In genomic region chr3:106170522-106171053, GRCm38 (mm10) we compare ENCODE assay signal across 18 mouse cellular contexts. TPM values are rescaled to one million over a fixed set of nuclear protein-coding genes. Genes with fewer than 3 reads are reported as not detected.
DNase-seq lines count a peak whose midpoint lies in the region; TF ChIP-seq lines count a peak whose summit lies in the region.
"Had no signal": no experiment of that assay in that cellular context is flagged by ENCODE, and none has a peak within 500 bp of the region (broad histone marks: within the 10 kb centered on the region; RNA-seq: fewer than 3 reads in every experiment).

No protein-coding gene starts in this region.

- H3K9ac ChIP-seq in liver, adult 2 months (ENCODE audit: low read depth, low read length) = no peak overlapping the region
- H3K9ac ChIP-seq: embryonic facial prominence, embryonic 13.5 days; limb, embryonic 13.5 days; midbrain, embryonic 13.5 days; neural tube, embryonic 13.5 days had no signal

- TF ChIP-seq POLR2A in liver, adult 2 months (IDR thresholded peaks at IDR 0.05; ENCODE audit: extremely low read depth, insufficient read depth, low read length) = no peak
- TF ChIP-seq POLR2A in brain, embryonic 14.5 days (IDR thresholded peaks at IDR 0.05; ENCODE audit: borderline replicate concordance, extremely low read depth, insufficient read depth, insufficient read length, poor library complexity, severe bottlenecking) = no peak

- no peak overlapping the region for H3K4me3 ChIP-seq in liver, adult 2 months (ENCODE audit: insufficient read depth, low read depth, low read length)
- H3K4me3 ChIP-seq: embryonic facial prominence, embryonic 13.5 days; limb, embryonic 13.5 days; midbrain, embryonic 13.5 days; neural tube, embryonic 13.5 days had no signal

- H3K27me3 ChIP-seq in liver, adult 2 months (ENCODE audit: control insufficient read depth, insufficient read depth, low read length) = no peaks in the 10 kb centered on the region
- H3K27me3 ChIP-seq: embryonic facial prominence, embryonic 13.5 days; limb, embryonic 13.5 days; midbrain, embryonic 13.5 days; neural tube, embryonic 13.5 days had no signal

- WGBS in liver, adult 2 months = 42% methylated on average over 1 of the region's 1 CpGs

- H3K36me3 ChIP-seq in liver, adult 2 months (ENCODE audit: control insufficient read depth, insufficient read depth, low read length) = no peaks in the 10 kb centered on the region
- H3K36me3 ChIP-seq: embryonic facial prominence, embryonic 13.5 days; G1E; limb, embryonic 13.5 days; midbrain, embryonic 13.5 days; neural tube, embryonic 13.5 days had no signal

- DNase-seq in embryo, embryonic 10.5 days (ENCODE audit: low spot score) = peak; percentile 19
- no peak for DNase-seq in embryo, embryonic 9.5 days (ENCODE audit: extremely low spot score)
- peak; percentile 40 for DNase-seq in liver, adult 2 months (ENCODE audit: extremely low read depth, low read depth, low spot score)
- no peak for DNase-seq in liver
- peak; percentile 56 for DNase-seq in brain, embryonic 14.5 days (ENCODE audit: low read depth)
- peak; percentile 15 for DNase-seq in lung, postnatal 10 days
- no peak for DNase-seq in left cerebral cortex, adult 18-20 months (ENCODE audit: low spot score in 2 of 2)
- no peak for DNase-seq in kidney, postnatal 25 days
- DNase-seq: B cell, adult 2 months; right cerebral cortex, adult 18-20 months; thymus, postnatal 36 days had no signal

- no peaks in the 10 kb centered on the region for H3K4me1 ChIP-seq in liver, adult 2 months (ENCODE audit: control insufficient read depth, insufficient read depth, low read length)
- H3K4me1 ChIP-seq: embryonic facial prominence, embryonic 13.5 days; limb, embryonic 13.5 days; midbrain, embryonic 13.5 days; neural tube, embryonic 13.5 days had no signal

- H3K79me2 ChIP-seq in liver, adult 2 months (ENCODE audit: control insufficient read depth, insufficient read depth, low read length) = no peaks in the 10 kb centered on the region

- H3K27ac ChIP-seq in liver, adult 2 months (replicated peaks; ENCODE audit: insufficient read depth, low read depth, low read length) = no peak overlapping the region
- H3K27ac ChIP-seq: embryonic facial prominence, embryonic 13.5 days; kidney, postnatal 0 days; limb, embryonic 13.5 days; midbrain, embryonic 13.5 days; neural tube, embryonic 13.5 days had no signal

- TF ChIP-seq CTCF in liver, adult 2 months (IDR thresholded peaks at IDR 0.05; ENCODE audit: low read depth, low read length) = no peak
- TF ChIP-seq CTCF in brain, embryonic 14.5 days (IDR thresholded peaks at IDR 0.05; ENCODE audit: borderline replicate concordance, extremely low read depth, insufficient read depth, insufficient read length) = no peak

RNA-seq across cellular contexts. Expression of gene Chil3, which starts 3.2 kb away (rescaled TPM):
- total RNA-seq in liver, adult 2 months (2014; rRNA removed) = 0.18 and 0.20 TPM in 2 replicates
- 0.05 and 0.09 TPM in 2 replicates for polyA plus RNA-seq in liver, adult 2 months (2012; rRNA removed)
- polyA plus RNA-seq in brain, embryonic 14.5 days (2012; rRNA removed) = 0.05 TPM in 1 of 2 replicates, not detected in the other
- not detected for total RNA-seq in left cerebral cortex, adult 18-20 months (2021)
- total RNA-seq: G1E had no signal
- polyA plus RNA-seq: embryonic facial prominence, embryonic 13.5 days; G1E; midbrain, embryonic 13.5 days; neural tube, embryonic 13.5 days had no signal

RNA-seq across cellular contexts. Expression of gene Chil4, which starts 48.7 kb away (rescaled TPM):
- 0.13 TPM in 1 of 2 replicates, not detected in the other for total RNA-seq in liver, adult 2 months (2014; rRNA removed)
- polyA plus RNA-seq in liver, adult 2 months (2012; rRNA removed) = not detected in 2 replicates
- polyA plus RNA-seq in brain, embryonic 14.5 days (2012; rRNA removed) = not detected in 2 replicates
- not detected for total RNA-seq in left cerebral cortex, adult 18-20 months (2021)
- total RNA-seq: layer of hippocampus, postnatal 10 days had no signal
- polyA plus RNA-seq: embryonic facial prominence, embryonic 13.5 days; G1E; limb, embryonic 13.5 days; midbrain, embryonic 13.5 days; neural tube, embryonic 13.5 days had no signal

RNA-seq across cellular contexts. Expression of gene Chia1, which starts 57.6 kb away (rescaled TPM):
- total RNA-seq in liver, adult 2 months (2014; rRNA removed) = not detected in 2 replicates
- polyA plus RNA-seq in liver, adult 2 months (2012; rRNA removed) = not detected in 2 replicates
- polyA plus RNA-seq in brain, embryonic 14.5 days (2012; rRNA removed) = 1.5 and 1.6 TPM in 2 replicates
- 1 to 10 TPM in 1 of 2 experiments, under 1 TPM in 1; 0.49 to 1.8 TPM for total RNA-seq in left cerebral cortex, adult 18-20 months (2021)
- total RNA-seq: G1E had no signal
- polyA plus RNA-seq: embryonic facial prominence, embryonic 13.5 days; G1E; limb, embryonic 13.5 days had no signal

Comparison
In these comparisons a context has a peak if more than half of its experiments do, and no peak if none do; other contexts are left out.
1. DNase-seq: peak in embryo, embryonic 10.5 days (single experiment), liver, adult 2 months (single experiment), brain, embryonic 14.5 days (single experiment) and lung, postnatal 10 days (single experiment); none in embryo, embryonic 9.5 days (single experiment), liver (single experiment), left cerebral cortex, adult 18-20 months (0 of 2) and kidney, postnatal 25 days (0 of 2).